Mouse (Mus musculus) T-cell, adult 2 months (primary cell): Measurements from ENCODE around the gene Tbx15.
"Not testable (repeated sequence)": the region's sequence is repeated elsewhere in the genome, so short reads cannot be mapped to it uniquely, and the experiment has no call there.

ENCODE experiments used
- DNase-seq: peaks from one replicate; pipeline ENCODE4 v3.0.0; 2022; ENCODE audit warnings: low spot score

Tbx15 gene

DNA sequence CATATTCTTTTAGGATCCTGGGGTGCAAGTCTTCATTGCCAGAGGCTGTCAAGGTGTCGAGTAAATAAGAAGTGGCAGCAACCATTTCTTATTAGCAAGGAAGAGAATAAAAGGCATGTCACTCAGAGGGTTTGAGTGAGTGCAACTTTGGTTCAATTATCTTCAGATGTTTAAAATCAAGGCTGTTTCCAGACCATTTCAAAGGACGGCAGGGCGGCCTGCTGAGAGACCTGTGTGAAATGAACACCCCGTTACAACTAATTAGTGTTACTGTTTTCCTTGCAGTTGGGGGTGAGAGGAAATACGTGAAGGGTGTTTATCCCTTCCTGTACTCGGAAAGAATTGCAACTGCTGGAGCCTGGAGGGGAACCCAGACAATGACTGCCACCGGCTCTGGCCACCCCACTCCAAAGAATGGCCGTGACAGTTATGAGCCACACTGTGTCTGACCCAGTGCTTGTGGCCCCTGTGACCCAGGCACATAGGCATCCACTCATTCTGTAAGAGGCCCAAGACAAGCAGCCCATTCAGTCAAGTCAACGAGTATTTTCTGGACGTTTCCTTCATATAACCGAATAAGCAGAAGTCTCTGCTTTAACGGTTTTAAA is 37.9 kb downstream of the Tbx15 start:
- DNase-seq = no peak

GRCm38 (mm10) chr3:99279718-99280117 is 39.5 kb downstream of the Tbx15 start:
- DNase-seq = no peak

DNA sequence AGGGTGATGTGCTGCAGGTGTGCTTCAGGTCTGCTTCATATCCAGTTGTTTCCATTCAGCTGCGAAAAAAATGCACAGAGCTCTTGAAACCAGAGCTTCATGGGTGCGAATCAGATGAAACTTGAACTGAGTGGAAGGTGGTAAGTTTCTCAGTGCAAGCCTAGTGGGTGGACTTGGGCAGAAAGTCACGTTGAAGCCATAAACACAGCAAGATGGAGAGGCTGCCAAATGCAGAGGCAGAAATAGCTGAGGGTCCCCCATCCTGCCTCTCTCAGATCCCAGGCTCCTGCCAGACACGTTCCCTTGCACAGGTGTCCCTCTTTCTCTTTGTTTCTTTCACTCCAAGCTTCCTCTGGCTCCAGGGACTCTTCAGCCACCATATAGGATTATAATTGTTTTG is 41.3 kb downstream of the Tbx15 start:
- no peak for DNase-seq

- DNase-seq = no peak
Measured at GRCm38 (mm10) chr3:99288302-99288701, 48.1 kb downstream of the Tbx15 start.

DNA sequence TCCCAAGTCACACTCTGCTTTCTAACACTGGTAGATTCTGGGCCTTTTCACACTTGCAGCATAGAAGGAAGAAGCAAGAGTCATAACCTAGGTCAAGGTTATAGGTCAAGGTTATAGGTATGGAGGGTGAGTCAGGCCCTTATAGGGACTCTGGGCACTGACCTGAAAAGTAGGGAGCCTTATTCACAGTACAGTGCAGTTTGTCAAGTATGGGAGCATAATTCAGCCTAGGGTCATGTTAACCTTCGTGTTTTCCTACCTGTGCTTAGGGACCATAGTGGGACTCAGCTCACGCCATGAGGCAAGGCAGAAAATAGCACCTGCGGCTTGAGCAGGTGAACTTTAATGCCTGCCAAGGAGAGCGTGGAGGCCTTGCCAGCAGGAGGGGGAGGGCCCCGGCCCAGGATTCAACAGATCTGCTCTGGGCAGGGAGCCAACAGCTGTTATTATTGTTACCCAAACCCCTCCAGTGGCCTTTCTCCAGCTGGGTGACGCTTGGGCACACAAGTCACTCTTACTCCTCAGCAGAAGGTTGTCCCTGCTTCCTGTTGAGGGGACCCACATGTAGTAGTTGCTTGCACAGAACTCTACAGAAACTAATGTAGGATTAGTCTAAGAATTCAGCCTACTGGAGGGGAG is 50.0 kb downstream of the Tbx15 start:
- DNase-seq = no peak

GRCm38 (mm10) chr3:99290878-99291277 is 50.7 kb downstream of the Tbx15 start:
- DNase-seq = no peak

DNA sequence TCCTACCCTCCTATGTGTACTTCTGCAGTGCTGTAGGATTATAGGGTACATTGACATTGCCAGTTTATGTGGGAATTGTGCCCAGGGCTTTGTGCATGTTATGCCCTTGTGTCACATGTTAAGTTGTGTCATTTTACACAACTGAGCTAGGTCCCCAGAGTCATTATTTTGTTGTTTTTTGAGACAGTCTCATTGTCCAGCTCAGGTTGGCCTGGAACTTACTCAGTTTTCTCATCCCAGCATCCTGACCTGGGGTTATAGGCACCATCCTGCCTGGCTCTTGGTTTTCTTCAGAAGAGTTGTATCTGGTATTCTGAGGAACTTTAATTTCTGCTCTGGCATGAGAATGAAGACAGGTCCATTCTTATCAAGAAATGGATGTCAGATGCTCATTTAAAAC is 51.2 kb downstream of the Tbx15 start:
- no peak for DNase-seq

DNA sequence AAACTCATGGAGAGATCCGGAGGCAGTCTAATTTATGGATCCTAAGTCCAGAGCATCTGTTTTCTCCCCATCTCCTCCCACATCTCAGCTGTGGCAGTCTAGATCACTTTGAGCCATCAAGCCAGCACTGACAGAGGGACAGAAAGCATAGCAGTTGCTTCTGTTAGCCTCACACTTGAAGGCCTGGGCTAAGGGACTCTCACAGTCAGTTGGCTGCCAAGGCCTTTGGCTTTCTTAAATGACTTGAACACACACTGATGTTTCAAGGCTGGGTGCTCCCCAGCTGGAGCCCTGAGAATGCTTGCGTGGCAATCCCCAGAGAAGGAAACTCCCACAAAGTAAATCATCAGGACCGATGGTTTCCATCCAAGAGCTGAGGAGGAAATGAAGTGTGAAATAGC is 52.4 kb downstream of the Tbx15 start:
- DNase-seq = no peak

GRCm38 (mm10) chr3:99294209-99294608 is 54.0 kb downstream of the Tbx15 start:
- DNase-seq = not testable (repeated sequence)

DNA sequence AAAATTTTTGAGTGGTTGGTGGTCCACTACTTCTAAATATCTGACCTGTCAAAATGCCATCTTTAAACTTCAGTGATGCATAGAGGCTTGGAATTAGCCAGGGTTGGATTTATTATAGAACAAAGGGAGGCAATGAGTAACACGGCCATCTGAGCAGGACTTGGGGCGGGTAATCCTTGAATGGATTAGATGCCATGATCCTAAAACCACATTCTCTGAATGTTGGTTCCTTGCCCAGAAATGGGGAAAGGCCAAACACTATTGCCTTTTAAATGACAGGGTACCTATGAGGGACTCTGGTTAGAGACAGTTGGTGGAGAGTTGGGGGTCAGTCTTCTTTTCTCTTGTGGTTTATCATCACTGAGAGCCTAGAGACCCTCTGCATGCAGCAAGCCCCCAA is 55.1 kb downstream of the Tbx15 start:
- DNase-seq = no peak

DNA sequence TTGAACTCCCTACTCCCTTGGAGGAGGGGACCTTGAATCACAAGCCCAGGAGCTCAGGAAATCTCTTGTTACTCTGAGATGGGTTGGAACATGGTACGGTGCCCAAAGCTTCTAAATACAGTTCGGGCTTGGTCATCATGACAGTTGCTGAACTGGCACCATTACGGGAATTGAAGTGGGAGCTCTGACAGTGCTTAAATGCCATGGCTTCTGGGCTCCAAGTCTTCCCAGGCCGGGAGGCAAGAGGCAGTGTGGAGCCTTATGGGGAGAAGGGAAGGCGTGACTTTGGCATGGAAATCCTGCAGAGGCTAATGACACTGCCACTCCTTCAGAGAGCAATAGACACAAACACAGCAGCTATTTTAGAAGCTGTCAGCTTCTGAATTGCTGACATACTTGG is 56.0 kb downstream of the Tbx15 start:
- no peak for DNase-seq

DNA sequence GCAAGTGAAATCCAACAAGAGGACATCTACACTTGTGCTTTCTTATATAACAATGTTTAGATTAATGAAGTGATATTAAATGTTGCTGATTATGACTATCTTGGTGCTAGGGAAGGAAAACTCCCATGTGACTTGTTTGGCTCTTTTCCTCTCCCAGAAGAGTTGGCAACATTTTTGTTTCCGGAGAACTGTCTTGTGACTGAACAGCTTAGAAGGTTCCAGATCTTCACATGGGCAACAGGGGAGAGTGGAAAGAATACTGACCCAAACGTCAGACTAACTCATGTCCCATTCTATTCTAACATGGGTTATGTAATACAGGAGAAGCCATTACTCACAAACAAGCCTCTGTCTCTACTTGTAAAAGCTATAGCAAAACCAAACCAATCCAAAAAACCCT is 60.7 kb downstream of the Tbx15 start:
- DNase-seq = no peak

GRCm38 (mm10) chr3:99310877-99311276 is 70.7 kb downstream of the Tbx15 start:
- DNase-seq = no peak

- DNase-seq = no peak
Measured at GRCm38 (mm10) chr3:99311943-99312635, 71.9 kb downstream of the Tbx15 start.

DNA sequence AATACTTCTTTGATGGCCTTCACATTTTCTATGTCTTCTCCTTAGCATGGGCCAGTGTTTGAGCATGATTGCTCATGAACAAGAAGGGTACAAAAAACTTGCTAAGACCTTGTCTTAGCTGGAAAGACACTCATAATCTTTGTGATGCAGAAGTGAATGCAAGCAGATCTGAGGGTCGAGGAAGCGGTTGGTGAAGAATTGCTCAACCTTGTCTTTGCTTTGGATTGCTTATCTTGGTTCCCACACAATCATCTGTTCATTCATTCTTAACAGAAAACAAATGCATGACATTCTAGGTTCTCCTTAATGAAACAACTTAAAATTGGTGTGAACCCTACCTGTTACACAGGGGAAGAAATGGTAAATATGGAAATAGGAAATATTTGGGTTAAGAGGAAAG is 82.2 kb downstream of the Tbx15 start:
- no peak for DNase-seq

GRCm38 (mm10) chr3:99329316-99329715 is 89.1 kb downstream of the Tbx15 start:
- DNase-seq = no peak

- no peak for DNase-seq
Measured at GRCm38 (mm10) chr3:99331086-99331485, 90.9 kb downstream of the Tbx15 start.

DNA sequence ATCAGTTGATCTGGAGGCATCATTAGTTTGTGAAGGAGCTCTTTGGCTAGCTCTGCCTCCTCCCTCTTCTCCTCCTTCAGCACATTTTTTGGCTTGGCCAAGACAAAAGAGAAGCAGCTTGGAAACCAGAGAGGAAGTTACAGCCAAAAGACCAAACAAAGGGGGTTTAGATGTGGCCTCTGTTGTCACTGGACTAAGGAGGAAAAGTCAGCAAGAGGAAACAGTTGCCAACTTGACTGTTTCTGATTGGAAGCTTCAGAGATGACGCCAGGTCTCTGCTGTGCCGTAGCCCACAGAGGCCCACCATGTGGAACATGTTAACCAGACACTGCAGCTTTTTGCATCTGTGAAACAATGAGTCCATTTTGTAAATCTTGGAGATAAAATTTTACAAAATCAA is 96.7 kb downstream of the Tbx15 start:
- DNase-seq = no peak

GRCm38 (mm10) chr3:99338756-99339155 is 98.6 kb downstream of the Tbx15 start:
- no peak for DNase-seq

DNA sequence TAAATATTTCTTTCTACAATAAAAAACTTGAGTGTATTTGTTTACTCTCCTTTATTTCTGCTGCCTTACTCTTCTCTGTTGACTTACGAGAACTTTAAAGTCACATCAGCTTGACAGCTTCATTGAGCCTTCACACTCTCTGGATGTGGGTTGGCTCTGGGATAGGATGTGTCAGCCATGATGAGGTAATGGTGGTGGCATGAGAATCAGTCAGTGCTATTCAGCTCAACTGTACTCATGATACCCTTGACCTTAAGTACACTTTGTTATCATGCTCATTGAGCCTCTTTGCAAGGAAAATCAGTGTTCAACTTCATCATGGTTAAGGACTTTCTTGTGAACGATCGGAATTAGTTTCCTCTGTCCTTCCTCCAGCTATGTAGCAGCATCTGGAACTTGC is 99.8 kb downstream of the Tbx15 start:
- no peak for DNase-seq

DNA sequence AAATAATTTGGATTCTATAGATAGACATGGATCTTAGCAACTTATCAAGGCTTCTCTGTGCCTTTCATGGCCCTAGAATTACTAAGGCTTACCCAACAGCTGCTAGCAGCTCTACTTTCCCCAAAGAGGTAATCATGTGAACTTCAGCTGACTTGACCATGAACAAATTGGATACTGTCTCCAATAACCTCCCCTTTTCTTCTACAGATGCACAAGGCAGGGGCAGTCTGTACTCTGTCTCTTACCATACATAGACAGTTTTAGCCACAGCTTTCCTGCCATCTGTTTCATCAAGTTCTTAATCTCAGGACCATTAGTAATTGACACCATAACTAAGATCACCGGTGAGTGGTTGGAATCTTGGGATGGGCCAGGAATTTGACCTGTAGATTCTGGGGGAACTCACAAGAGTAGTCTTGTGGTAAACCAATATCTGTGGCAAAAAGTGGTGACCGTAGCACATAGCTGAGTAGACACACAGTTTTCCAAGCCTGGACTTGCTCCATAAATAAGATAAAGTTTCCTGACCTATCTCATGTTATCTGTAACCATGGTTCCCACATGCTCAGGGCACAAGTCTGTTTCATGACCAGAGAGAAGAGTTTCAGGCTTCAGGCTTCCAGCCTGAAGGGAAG is 139.6 kb downstream of the Tbx15 start:
- DNase-seq = no peak

- DNase-seq = no peak
Measured at GRCm38 (mm10) chr3:99387127-99387526, 146.9 kb downstream of the Tbx15 start.
